Mouse (Mus musculus) CH12.LX (cell line): ENCODE results near the gene Pdk1. TPM values are rescaled to one million over a fixed set of nuclear protein-coding genes. Genes with fewer than 3 reads are reported as not detected.

Experiments
- DNase-seq: peaks from one replicate; pipeline ENCODE4 v3.0.0-alpha.2; 2013; ENCODE audit errors: extremely low read depth
- H3K27ac ChIP-seq: 2 replicates; pipeline ENCODE4 v1.5.1; 2012; ENCODE audit warnings: low read depth, mild to moderate bottlenecking, control low read depth, moderate library complexity; ENCODE audit not compliant: insufficient read depth
- H3K27me3 ChIP-seq: replicated peaks from 2 replicates; pipeline ENCODE3; 2012; ENCODE audit warnings: inconsistent platforms
- H3K36me3 ChIP-seq, 2 experiments: replicated peaks in 1 of 2; 2 replicates each; pipeline versions ENCODE3 to v1.6.1; 2012; ENCODE audit warnings: inconsistent platforms in 1 of 2, low read length in 1 of 2, mild to moderate bottlenecking in 1 of 2, mixed read lengths in 1 of 2, moderate library complexity in 1 of 2; ENCODE audit not compliant: control insufficient read depth in 1 of 2, insufficient read depth in 1 of 2
- H3K4me1 ChIP-seq, 2 experiments: 2 replicates each; pipeline ENCODE4 v1.6.1; 2012; ENCODE audit warnings: inconsistent platforms in 1 of 2, moderate library complexity in 1 of 2; ENCODE audit not compliant: insufficient read depth in 2 of 2, control insufficient read depth in 1 of 2
- H3K4me2 ChIP-seq: 2 replicates; pipeline ENCODE4 v1.6.1; 2012; ENCODE audit warnings: low read depth, mild to moderate bottlenecking, control low read depth; ENCODE audit not compliant: poor library complexity, insufficient read depth, severe bottlenecking
- H3K4me3 ChIP-seq, 3 experiments: fragments of 150-350 bp in 1 of 3; sonication (generic) in 1 of 3; replicated peaks in 1 of 3; 2 replicates each; pipeline versions ENCODE3 to v1.5.1; 2011 to 2012; ENCODE audit warnings: low read depth in 2 of 3, low read length in 2 of 3, mild to moderate bottlenecking in 2 of 3, moderate library complexity in 2 of 3, control low read depth in 1 of 3, improper control_type of control experiment in 1 of 3, inconsistent platforms in 1 of 3, mixed read lengths in 1 of 3; ENCODE audit not compliant: poor library complexity in 1 of 3
- H3K79me2 ChIP-seq: replicated peaks from 2 replicates; pipeline ENCODE4 v1.6.1; 2012; ENCODE audit warnings: mild to moderate bottlenecking, moderate library complexity; ENCODE audit not compliant: control insufficient read depth, poor library complexity, insufficient read depth, severe bottlenecking; ENCODE audit errors: extremely low read depth
- H3K9ac ChIP-seq: 2 replicates; pipeline ENCODE4 v1.6.1; 2012; ENCODE audit warnings: low read depth, mild to moderate bottlenecking, control low read depth, moderate library complexity; ENCODE audit not compliant: insufficient read depth
- H3K9me3 ChIP-seq: replicated peaks from 2 replicates; pipeline ENCODE3; 2012; ENCODE audit warnings: low read length, inconsistent platforms, mixed read lengths
- BHLHE40 ChIP-seq: IDR thresholded peaks from 2 replicates; pipeline ENCODE4 v1.6.1; 2011; ENCODE audit warnings: mild to moderate bottlenecking, low read depth, low read length, improper control_type of control experiment
- CHD2 ChIP-seq: IDR thresholded peaks from 2 replicates; pipeline ENCODE4 v1.6.1; 2011; ENCODE audit warnings: low read length, improper control_type of control experiment
- CTCF ChIP-seq, 2 experiments: IDR thresholded peaks in 1 of 2; conservative IDR thresholded peaks in 1 of 2; 2 replicates each; pipeline ENCODE4 v1.5.1; 2011 to 2012; ENCODE audit warnings: low read depth in 2 of 2, low read length in 2 of 2, improper control_type of control experiment in 1 of 2, inconsistent platforms in 1 of 2, mild to moderate bottlenecking in 1 of 2, moderate library complexity in 1 of 2
- E2F4 ChIP-seq: IDR thresholded peaks from 2 replicates; pipeline ENCODE4 v1.6.1; 2011; ENCODE audit warnings: low read depth, low read length, improper control_type of control experiment; ENCODE audit not compliant: insufficient replicate concordance
- ELF1 ChIP-seq: IDR thresholded peaks from 2 replicates; pipeline ENCODE4 v1.6.1; 2014; ENCODE audit warnings: low read depth, mild to moderate bottlenecking, inconsistent platforms, low read length, improper control_type of control experiment
- EP300 ChIP-seq: IDR thresholded peaks from 2 replicates; pipeline ENCODE4 v1.6.1; 2011; ENCODE audit warnings: low read length, improper control_type of control experiment
- ETS1 ChIP-seq: conservative IDR thresholded peaks from 2 replicates; pipeline ENCODE4 v1.6.1; 2012; ENCODE audit warnings: low read depth, mild to moderate bottlenecking, inconsistent platforms, low read length, improper control_type of control experiment, moderate library complexity
- IRF4 ChIP-seq: IDR thresholded peaks from 2 replicates; pipeline ENCODE4 v1.6.1; 2014; ENCODE audit warnings: low read depth, mild to moderate bottlenecking, inconsistent platforms, low read length, improper control_type of control experiment
- JUN ChIP-seq: IDR thresholded peaks from 2 replicates; pipeline ENCODE4 v1.6.1; 2011; ENCODE audit warnings: low read depth, mild to moderate bottlenecking, low read length, improper control_type of control experiment, moderate library complexity; ENCODE audit not compliant: insufficient read depth
- JUND ChIP-seq: conservative IDR thresholded peaks from 2 replicates; pipeline ENCODE4 v1.6.1; 2011; ENCODE audit warnings: low read depth, low read length, improper control_type of control experiment
- KAT2A ChIP-seq: IDR thresholded peaks from 2 replicates; pipeline ENCODE4 v1.6.1; 2012; ENCODE audit warnings: low read length, improper control_type of control experiment, inconsistent platforms; ENCODE audit not compliant: insufficient replicate concordance
- MAX ChIP-seq: IDR thresholded peaks from 2 replicates; pipeline ENCODE4 v1.6.1; 2011; ENCODE audit warnings: low read length, improper control_type of control experiment
- MAZ ChIP-seq: IDR thresholded peaks from 2 replicates; pipeline ENCODE4 v1.6.1; 2012; ENCODE audit warnings: low read depth, mild to moderate bottlenecking, inconsistent platforms, low read length, improper control_type of control experiment, moderate library complexity
- MEF2A ChIP-seq: IDR thresholded peaks from 2 replicates; pipeline ENCODE4 v1.6.1; 2014; ENCODE audit warnings: low read depth, mild to moderate bottlenecking, inconsistent platforms, low read length, improper control_type of control experiment, borderline replicate concordance
- MXI1 ChIP-seq: IDR thresholded peaks from 2 replicates; pipeline ENCODE4 v1.6.1; 2011; ENCODE audit warnings: mild to moderate bottlenecking, low read depth, low read length, improper control_type of control experiment
- NELFE ChIP-seq: IDR thresholded peaks from 2 replicates; pipeline ENCODE4 v1.6.1; 2011; ENCODE audit warnings: low read depth, low read length, improper control_type of control experiment
- PAX5 ChIP-seq: IDR thresholded peaks from 2 replicates; pipeline ENCODE4 v1.6.1; 2012; ENCODE audit warnings: low read length, inconsistent platforms, mixed read lengths
- POLR2A ChIP-seq: IDR thresholded peaks from 2 replicates; pipeline ENCODE4 v1.6.1; 2011; ENCODE audit warnings: low read depth, mild to moderate bottlenecking, improper control_type of control experiment, low read length
- POLR2AphosphoS2 ChIP-seq: IDR thresholded peaks from 2 replicates; pipeline ENCODE4 v1.6.1; 2011; ENCODE audit warnings: low read depth, low read length, improper control_type of control experiment
- RCOR1 ChIP-seq: conservative IDR thresholded peaks from 2 replicates; pipeline ENCODE4 v1.6.1; 2012; ENCODE audit warnings: low read depth, mild to moderate bottlenecking, inconsistent platforms, low read length, improper control_type of control experiment
- SIN3A ChIP-seq: IDR thresholded peaks from 2 replicates; pipeline ENCODE4 v1.6.1; 2012; ENCODE audit warnings: low read length, improper control_type of control experiment, inconsistent platforms
- SMC3 ChIP-seq: IDR thresholded peaks from 2 replicates; pipeline ENCODE4 v1.6.1; 2011; ENCODE audit warnings: low read depth, low read length, improper control_type of control experiment
- UBTF ChIP-seq: IDR thresholded peaks from 2 replicates; pipeline ENCODE4 v1.6.1; 2012; ENCODE audit warnings: low read depth, mild to moderate bottlenecking, inconsistent platforms, low read length, improper control_type of control experiment, moderate library complexity
- USF1 ChIP-seq: IDR thresholded peaks from 2 replicates; pipeline ENCODE4 v1.6.1; 2014; ENCODE audit warnings: low read depth, mild to moderate bottlenecking, inconsistent platforms, low read length, improper control_type of control experiment
- USF2 ChIP-seq: conservative IDR thresholded peaks from 2 replicates; pipeline ENCODE4 v1.6.1; 2011; ENCODE audit warnings: low read depth, low read length, improper control_type of control experiment
- ZC3H11A ChIP-seq: IDR thresholded peaks from 2 replicates; pipeline ENCODE4 v1.6.1; 2012; ENCODE audit warnings: low read depth, mild to moderate bottlenecking, inconsistent platforms, low read length, improper control_type of control experiment
- ZNF384 ChIP-seq: IDR thresholded peaks from 2 replicates; pipeline ENCODE4 v1.6.1; 2012; ENCODE audit warnings: low read depth, low read length, improper control_type of control experiment, inconsistent platforms
- dilution Hi-C: fragments of 300-500 bp; cut with MboI; formaldehyde crosslinking; loops from 2 replicates; pipeline ENCODE4 v1.14.3; 2020; ENCODE audit warnings: low sequenced_read_pairs; ENCODE audit not compliant: extremely low pct_unique_long_range_greater_than_20kb, extremely low pct_ligation_motif_present
- in situ Hi-C: fragments of 300-500 bp; cut with MboI; formaldehyde crosslinking; loops from 3 replicates; pipeline ENCODE4 v1.14.3; 2019; ENCODE audit warnings: low sequenced_read_pairs, low pct_ligation_motif_present, low pct_unique_long_range_greater_than_20kb, mixed read lengths
- polyA plus RNA-seq: library from polyadenylated mRNA; unstranded; fragments of >175 nt; gene quantifications from 2 replicates; pipeline ENCODE4 v1.2.1, GENCODE M21; 2012; ENCODE audit warnings: low read depth; ENCODE audit not compliant: insufficient read length
- total RNA-seq, 2 experiments: library from RNA; depleted of rRNA; stranded (reverse); fragments of 300-350 nt in 1 of 2; fragments of >200 nt in 1 of 2; gene quantifications; 2 replicates each; pipeline ENCODE4 v1.2.3; 2012 to 2014

Gene Pdk1
- total and polyA plus RNA-seq, 3 experiments = 35.9 to 78.5 (median 59.9) TPM

DNA sequence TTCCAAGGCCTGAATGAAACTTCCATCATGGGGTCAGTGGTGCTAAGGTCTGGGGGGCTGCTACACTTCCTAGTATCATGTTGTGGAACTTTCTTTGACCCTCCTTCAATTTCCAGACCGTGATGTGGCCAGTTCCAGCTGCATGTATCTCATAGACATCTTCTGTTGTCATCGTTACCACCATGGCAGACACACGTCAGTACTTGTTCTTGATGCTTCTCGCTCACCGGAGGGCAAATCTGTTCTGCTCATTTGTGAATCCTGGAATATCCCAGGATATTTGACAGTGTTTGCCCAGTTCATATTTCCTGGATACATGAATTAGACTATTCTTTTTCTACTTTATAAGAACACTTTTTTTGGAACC, 68.7 kb downstream of the Pdk1 start:
- Histone ChIP-seq H3K79me2 (no peaks in the 10 kb centered on the region), H3K27ac (no peak overlapping the region), H3K4me3 (no peak overlapping the region), H3K9ac (no peak overlapping the region), H3K4me1 (peaks cover 0 to 7% of the 10 kb centered on the region in 2 experiments; a peak in 1 of 4 replicates), H3K4me2 (no peak overlapping the region), H3K36me3 (no peaks in the 10 kb centered on the region), H3K9me3 (peaks cover 2% of the 10 kb centered on the region), H3K27me3 (no peaks in the 10 kb centered on the region)
- dilution Hi-C loops = no loop called here
- DNase-seq = no peak
- in situ Hi-C loops = no loop called here
- TF ChIP-seq MXI1 (no peak), E2F4 (no peak), JUND (no peak), CTCF (conservative IDR thresholded peaks at IDR 0.05 in 1 of 2, IDR thresholded peaks at IDR 0.05 in 1 of 2; ENCODE audit: low read depth in 2 of 2, low read length in 2 of 2) (no peak), ETS1 (no peak), ZNF384 (no peak), USF1 (no peak), ELF1 (no peak), BHLHE40 (no peak), USF2 (no peak), PAX5 (no peak), POLR2AphosphoS2 (no peak), SMC3 (no peak), POLR2A (no peak), NELFE (no peak), UBTF (no peak), MAX (no peak), CHD2 (no peak), ZC3H11A (no peak), SIN3A (no peak)

DNA sequence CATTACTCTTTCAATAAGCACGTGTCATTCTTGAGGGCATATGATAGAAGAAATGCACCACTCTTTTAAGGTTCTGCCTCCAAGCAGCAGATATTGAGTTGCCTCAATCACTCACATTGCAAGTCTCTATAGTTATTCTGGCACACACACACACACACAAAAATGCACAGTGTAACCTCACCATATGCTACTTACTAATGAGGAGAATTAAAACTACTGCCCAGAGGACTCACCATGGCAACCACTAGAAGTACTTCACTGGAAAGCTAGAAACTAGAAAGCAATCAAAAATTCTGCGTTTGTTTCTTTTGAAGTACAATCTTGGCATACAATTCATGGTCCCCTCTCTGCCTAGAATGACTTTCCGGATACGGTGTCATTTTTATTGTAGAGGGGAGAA, 78.2 kb downstream of the Pdk1 start:
- H3K27me3 ChIP-seq = no peaks in the 10 kb centered on the region
- H3K4me3 ChIP-seq = no peak overlapping the region
- no peaks in the 10 kb centered on the region for H3K9me3 ChIP-seq
- TF ChIP-seq IRF4 (no peak), E2F4 (no peak), MEF2A (no peak), KAT2A (no peak), ETS1 (no peak), JUND (no peak), JUN (no peak), RCOR1 (no peak), POLR2A (no peak), MAZ (no peak), EP300 (no peak)
- no peak overlapping the region for H3K4me2 ChIP-seq
- in situ Hi-C loops (loop anchor here (10.0 kb wide), 1 partner anchor 46 kb away; no protein-coding TSS in a partner anchor), dilution Hi-C loops (no loop called here)
- no peaks in the 10 kb centered on the region for H3K4me1 ChIP-seq
- H3K27ac ChIP-seq = no peak overlapping the region
- H3K79me2 ChIP-seq = no peaks in the 10 kb centered on the region
- DNase-seq = no peak
- H3K36me3 ChIP-seq = no peaks in the 10 kb centered on the region
- no peak overlapping the region for H3K9ac ChIP-seq
